Mouse (Mus musculus) heart, adult 8-10 months (tissue): ENCODE measurements around the gene Rexo5. TPM values are rescaled to one million over a fixed set of nuclear protein-coding genes. Genes with fewer than 3 reads are reported as not detected.

ENCODE experiments used
- DNase-seq: peaks from one replicate; pipeline ENCODE4 v3.0.0; 2022; ENCODE audit warnings: low spot score
- total RNA-seq, 4 experiments: library from RNA; stranded (reverse); gene quantifications; 2 replicates each; pipeline ENCODE4 v1.2.4; 2022

Gene Rexo5
- 1 to 10 TPM; 1.1 to 3.3 (median 2.4) TPM for total RNA-seq

DNA sequence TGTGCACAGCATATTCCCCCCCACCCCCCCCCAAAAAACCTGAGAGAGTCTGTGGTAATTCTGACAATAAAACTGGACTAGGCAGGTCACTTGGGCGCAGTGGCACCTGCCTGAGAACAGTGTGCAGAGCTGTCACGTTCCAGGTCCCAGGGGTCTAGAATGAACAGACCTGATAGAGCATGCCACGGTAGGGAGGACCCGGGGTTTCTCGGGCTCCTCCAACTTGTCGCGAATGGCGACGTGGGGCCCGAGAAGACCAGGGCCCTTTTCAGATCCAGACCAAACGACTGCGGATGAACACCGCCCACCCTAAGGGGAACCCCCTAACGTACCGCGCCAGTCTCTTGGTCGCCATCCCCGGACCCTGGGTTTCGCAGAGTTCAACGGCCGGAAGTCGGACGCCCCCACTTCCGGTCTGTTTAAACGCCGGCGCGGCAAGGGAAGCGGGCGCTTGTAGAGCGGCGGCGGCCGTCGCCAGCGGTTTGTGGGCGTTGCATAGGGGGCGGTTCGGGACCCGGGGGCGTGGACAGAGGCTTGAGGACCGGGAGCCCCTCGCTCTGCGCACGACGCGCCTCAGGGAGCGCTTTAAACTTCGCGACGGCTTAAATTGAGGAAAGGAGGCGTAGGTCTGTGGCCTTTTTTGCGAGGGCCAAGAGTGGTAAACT, at the start of gene Rexo5, which contains the start of gene Eri2:
Rexo5 (plus strand) TSS at position 421 of the 665 bp plus-strand sequence.
Eri2 (minus strand) TSS at position 473 of the 665 bp plus-strand sequence.
- peak; percentile 75 for DNase-seq

DNA sequence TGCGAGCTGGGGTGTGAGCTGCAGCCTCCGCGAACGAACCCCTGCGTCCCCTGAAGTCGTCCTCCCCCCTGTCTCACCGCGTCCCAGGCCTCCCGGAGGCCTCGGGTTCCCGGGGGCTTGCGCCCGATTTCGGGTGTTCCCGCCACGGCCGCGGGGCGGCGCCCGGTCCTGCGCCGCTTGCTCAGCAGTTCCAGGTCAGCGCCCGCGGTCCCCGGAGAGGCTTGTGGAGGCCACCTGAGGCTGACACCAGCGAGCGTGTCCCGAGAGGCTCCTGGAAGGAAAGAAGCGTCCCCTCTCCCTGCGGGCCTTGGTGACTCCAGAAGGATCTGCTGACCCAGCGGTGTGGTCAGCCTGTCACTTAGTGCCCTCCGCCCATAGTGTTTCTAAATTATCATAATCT, 49.5 kb upstream of the Rexo5 start:
- no peak for DNase-seq

DNA sequence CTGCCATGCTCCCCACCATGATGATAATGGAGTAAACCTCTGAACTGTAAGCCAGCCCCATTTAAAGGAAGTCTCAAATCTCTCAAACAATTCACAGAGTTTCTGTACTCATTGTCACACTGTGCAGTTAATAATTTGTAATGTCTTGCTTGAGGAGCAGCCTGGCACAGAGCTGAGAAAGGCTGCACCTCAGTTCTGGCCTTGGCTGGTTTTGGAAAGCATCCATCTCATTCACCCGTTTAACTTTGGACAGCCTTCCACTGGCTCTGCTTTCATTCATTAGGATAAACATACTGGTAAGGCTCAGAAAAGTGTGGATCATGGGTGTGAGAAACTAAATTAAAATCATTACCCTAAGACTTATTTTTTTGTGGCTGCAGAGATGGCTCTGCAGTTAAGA, 47.9 kb upstream of the Rexo5 start:
- no peak for DNase-seq

DNA sequence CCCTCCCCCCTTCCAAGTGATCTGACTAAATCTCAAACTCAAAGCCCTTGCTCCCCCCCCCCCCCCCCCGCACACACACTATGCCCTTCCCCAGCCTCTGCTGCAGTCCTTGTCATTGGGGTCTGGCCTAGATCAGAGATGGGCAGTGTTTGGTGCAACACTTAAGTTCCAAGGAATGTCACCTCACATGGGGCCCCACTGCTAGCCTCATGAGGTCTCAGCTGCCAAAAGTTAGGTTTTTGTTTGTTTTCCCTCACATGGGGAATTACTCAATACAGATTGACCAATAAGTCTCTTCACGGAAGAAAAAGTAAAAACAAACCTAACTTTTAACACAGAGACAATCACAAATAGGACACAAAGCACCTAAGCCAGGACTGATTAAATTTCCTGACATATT, 45.0 kb upstream of the Rexo5 start:
- no peak for DNase-seq

DNA sequence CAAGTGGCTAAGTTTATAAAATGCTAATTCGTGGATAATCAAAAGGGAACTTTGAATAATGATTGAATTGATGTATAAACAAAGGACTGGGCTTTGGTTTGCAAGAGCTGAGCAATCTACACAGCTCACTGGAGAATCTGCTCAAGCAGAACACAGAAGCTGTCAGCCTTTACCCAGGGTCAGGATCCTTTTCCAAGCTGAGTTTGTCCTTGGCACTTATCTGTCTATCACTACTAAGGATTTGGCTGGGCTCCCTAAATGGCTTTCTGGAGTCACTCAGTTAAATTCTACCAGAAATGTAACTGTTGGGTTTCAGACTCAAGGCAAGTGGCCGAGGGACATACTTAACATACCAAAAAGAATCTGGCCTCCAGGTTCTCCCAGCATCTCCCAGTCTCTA, 43.9 kb upstream of the Rexo5 start:
- no peak for DNase-seq

DNA sequence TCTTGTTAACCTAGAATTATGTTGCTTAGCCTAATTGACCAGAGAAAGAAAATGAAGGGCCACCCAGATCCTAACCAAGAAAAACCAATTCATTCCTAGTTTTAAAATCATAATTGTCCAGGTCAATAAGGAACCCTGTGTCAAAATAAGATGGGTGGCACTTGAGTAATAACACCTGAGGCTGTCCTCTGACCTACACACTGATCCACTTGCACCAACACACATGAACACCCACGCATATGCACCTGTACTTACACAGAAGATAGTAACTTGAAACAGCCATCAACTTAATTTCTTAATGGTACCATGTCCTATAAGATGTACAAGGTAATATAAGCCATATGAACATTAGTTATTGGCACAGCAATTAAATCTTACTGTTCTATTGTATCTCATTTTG, 40.1 kb upstream of the Rexo5 start:
- no peak for DNase-seq

DNA sequence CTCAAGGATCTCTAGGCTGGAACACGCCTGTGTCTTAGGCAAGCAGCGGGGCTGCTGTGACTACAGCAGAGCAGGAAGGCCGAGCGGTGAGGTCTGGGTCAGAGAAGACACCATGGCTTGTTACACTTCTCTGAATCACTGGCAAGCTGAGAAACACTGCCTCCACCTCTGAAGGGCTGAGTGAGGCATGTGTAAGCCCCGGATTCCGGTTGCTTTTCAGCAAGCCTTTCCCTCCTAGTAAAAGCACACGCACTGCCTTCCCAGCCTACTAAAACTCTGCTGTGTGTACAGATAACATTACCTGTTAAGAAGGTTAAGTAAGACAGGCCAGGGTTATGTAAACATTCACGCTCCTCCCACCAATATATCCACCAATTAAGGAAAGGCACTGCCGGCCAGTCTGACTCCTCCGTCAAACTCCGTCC, 33.3 kb upstream of the Rexo5 start, which contains the start of gene Acsm3:
Acsm3 (plus strand) TSS at position 397 of the 425 bp plus-strand sequence.
- no peak for DNase-seq

DNA sequence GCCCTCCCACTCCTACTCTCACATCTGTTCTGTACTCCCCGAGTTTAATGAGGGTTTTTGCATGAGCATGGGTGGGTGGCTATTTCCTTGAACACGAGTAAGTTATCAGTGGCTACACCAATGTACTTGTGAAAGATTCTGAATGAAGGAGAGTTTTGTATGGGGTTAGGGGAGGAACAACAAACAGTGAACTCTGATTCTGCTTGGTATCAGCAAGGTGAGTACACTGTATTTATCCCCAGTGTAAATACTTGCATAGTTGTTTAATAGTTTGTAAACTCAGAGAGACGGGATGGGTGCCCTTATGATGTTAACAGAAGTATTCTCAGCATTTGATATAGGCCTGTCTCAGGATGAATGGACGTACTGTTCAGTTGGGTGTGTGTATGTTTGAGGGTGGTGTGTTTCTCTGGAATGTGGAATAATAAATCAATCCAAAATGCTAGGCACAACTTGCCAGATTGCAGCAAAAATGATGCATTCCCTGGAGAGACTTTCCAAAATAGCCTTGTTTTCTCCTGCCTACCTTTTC, 31.6 kb upstream of the Rexo5 start:
- no peak for DNase-seq

DNA sequence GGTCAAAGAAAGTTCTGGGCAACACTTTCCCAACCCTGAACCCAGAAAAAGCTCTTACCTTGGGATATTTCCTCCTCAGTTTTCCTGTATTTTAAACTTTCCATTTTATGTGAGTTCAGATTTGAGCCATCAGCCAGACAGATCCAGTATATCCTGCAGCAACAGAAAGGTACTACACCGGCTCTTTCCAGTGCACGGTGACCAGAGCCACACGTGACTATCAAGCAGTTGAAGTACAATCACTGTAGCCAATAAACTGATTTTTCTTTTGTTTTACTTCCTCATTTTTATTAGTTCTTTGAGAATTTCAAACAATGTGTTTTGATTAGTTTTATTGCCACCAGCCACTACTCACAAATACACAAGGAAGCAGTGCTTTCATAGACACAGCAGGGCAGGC, 29.4 kb upstream of the Rexo5 start:
- DNase-seq, result no peak

DNA sequence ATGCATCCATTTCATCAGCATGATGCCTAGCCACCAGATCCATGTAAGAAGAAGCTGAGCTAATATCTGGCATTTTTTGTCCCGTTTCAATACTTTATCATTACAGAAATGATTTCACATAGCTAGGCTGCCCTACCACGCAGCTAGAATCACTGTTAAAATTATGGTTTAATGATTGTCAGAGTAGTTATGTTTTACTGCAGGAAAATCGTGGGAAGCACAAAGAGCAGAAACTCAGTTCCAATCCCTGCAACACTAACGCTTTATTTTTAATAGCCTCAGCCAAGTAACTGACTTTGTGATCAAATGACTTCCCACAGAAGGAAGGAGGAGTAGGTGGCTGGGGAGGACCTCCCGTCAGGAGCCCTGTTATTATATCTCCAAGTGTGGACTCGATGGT, 26.8 kb upstream of the Rexo5 start:
- no peak for DNase-seq

DNA sequence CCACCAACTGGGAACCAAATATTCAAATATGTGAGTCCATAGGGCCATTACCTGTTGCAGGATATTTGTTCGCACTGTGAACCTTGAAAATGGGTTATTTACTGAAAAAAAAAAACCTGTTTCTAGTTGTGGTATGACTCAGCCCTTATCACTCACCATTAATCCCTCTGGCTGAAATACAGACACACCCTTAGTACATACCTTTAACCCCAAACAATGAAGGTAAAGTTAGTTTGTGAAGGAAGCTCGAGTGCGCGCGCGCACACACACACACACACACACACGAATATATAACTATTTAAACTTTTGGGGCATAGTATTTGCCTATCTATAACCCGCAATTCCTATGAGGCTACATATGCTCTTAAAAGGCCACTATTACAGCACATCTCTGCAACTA, 23.9 kb upstream of the Rexo5 start:
- no peak for DNase-seq

DNA sequence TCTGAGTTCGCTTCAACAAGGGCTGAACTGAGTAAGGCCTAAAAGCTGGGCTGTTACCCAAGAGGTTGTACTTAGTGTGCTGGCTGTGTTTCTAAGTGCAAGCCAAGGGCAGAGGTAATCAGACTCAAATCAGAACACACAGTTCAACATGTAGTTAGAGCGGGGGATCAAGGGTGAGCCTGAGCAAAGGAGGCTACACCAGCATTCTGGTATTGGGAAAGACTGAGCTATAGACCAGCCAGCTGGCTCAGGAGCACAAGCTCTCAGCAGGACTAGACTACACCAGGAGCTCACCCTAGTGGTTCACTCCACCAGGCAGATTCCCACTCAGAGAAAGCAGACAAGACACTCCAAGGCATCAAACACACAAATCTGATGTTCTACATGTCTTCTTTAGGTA, 10.4 kb upstream of the Rexo5 start:
- peak; percentile 17 for DNase-seq

DNA sequence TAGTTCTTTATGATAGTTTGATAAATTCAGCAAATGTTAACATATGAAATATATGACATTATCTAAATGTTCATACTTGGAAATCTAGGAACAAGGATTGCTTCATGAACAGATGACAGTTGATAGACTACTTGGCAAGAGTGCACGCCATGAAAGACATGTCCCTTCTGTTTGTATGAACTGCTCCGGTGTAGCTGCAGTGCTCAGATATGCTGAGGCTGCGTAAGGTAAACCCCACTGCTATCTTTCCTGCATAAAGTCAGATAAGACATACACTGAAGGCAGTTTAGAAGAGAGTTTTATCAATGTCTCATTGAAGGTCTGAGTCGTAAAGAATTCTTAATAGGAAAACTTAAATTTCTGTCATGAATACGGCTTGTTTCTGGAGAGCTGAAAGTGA, 8.9 kb upstream of the Rexo5 start:
- no peak for DNase-seq

DNA sequence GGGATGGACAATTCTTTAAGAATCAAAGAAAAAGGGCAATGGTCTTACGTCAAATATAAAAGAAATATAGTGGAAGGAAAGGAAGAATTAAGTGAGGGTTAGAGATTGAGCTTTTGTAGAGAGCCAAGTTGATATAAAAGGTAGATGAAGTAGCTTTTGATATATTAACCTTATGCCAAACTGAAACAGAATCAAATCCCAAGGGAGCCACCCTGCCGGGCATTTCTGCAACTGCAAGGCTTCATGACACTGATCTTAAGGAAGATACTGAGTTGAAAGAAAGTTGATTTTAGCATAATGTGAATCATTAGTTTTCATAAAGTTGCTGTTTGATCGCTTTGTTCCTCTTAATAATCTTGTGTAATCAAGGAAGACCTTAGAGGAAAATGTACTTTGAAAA, 4.8 kb upstream of the Rexo5 start:
- DNase-seq, result no peak

DNA sequence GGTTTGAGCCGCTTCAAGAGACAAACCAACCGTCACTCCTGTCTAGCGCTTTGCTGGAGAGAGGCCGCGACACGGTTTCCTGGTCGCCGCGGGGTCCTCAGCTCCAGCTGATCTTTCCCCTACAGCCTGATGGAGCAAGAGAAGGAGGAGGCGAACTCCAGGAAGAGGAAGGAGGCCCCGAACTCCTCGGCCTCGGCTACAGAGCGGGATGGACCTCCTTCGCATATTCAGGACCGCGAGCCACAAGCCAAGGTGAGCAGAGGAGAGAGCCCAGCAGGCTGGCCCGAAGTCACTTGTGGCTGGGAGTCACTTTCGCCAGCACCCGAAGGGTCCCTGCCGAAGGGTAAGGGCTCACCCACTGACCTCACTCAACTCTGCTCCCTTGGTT, 439 bp downstream of the Rexo5 start:
- no peak for DNase-seq

DNA sequence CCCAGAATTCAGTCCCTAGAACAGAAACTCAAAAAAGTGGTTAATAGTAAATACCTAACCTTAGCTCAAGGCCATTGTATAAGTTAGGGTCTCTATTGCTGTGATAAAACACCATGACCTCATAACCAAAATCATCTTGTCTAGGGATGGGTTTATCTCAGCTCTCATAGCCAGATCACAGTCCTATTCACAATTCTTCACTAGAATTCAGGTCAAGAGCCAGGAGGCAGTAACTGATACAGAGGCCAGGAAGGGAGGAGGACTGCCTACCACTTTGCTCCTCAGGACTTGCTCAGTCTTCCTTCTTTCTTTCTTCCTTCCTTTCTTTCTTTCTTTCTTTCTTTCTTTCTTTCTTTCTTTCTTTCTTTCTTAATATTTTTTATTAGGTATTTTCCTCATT, 1.5 kb downstream of the Rexo5 start:
- no peak for DNase-seq

DNA sequence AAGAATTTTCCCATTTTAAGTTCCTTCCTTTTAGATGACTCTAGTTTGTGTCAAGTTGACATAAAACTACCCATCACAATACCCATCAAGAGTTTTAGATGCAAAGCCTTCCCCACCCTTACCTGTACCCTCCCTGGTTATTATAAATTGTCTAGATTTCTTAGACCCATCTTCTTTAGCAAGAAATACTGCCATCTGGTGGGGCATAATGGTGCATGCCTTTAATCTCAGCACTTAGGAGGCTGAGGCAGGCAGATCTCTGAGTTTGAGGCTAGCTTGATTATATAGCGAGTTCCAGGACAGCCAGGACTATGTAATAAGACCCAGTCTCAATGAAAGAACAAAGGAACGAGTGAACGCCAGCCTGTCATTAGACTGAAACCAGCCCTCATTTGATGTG, 6.7 kb downstream of the Rexo5 start:
- DNase-seq, result no peak

DNA sequence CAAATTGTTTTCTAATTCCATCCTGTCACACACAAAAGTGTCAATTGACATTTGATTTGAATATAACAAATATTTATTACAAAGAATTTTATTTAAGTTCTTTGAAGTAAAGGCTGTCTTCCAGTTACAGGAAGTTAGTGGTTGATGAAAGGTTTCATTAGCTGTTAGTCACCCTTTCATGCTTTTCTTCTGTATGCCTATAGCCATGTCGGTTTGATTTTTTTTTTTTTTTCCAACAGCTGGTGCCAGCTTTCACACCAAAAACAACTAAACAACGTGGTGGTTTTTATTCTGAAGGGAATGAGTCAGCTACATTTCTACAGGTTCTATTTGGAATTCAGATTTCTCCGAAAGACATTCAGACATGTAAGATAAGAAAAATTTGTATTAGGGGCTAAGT, 7.2 kb downstream of the Rexo5 start:
- no peak for DNase-seq

DNA sequence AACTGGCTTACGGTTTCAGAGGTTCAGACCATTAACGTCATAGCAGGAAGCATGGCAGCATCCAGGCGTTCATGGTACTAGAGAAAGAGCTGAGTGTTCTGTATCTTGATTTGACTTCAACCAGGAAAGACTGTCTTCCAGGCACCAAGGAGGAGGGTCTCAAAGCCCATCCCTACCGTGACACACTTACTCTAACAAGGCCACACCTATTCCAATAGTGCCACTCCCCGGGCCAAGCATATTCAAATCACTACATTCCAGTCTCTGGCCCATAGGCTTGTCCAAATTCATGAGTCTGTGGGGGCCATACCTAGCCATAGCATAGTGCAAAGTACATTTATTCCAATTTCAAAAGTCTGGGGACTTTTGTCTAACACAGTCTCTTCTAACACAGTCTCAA, 13.6 kb downstream of the Rexo5 start:
- no peak for DNase-seq

DNA sequence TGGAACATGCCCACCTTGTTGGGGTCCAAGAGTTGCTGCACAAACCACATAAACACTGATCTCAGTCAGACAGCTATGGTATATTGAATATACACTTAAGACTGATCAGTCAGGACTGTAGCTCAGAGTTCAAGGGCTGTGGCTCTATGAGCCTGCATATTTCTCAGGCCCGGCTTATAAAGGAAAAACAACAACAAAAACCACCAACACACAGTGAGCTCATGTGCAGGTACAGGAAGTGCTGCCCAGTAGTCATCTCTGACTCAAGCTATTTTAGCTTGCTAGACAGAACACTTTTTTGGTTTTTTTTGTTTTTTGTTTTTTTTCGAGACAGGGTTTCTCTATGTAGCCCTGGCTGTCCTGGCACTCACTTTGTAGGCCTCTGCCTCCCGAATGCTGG, 14.9 kb downstream of the Rexo5 start:
- DNase-seq, result no peak

DNA sequence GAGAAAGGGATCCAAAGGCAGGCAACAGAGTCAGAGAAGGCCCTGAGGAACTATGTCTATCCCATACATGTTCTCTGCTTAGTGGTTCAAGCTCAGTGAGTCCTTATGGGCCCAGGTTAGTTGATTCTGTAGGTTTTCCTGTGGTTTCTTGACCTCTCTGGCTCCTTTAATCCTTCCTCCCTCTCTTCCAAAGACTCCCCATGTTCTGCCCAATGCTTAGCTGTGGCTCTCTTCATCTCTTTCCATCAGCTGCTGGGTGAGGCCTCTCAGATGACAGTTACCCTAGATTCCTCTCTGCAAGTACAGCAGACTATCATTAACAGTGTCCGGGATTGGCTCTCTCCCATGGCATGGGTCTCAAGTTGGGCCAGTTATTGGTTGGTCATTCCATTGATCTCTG, 41.6 kb downstream of the Rexo5 start:
- no peak for DNase-seq

DNA sequence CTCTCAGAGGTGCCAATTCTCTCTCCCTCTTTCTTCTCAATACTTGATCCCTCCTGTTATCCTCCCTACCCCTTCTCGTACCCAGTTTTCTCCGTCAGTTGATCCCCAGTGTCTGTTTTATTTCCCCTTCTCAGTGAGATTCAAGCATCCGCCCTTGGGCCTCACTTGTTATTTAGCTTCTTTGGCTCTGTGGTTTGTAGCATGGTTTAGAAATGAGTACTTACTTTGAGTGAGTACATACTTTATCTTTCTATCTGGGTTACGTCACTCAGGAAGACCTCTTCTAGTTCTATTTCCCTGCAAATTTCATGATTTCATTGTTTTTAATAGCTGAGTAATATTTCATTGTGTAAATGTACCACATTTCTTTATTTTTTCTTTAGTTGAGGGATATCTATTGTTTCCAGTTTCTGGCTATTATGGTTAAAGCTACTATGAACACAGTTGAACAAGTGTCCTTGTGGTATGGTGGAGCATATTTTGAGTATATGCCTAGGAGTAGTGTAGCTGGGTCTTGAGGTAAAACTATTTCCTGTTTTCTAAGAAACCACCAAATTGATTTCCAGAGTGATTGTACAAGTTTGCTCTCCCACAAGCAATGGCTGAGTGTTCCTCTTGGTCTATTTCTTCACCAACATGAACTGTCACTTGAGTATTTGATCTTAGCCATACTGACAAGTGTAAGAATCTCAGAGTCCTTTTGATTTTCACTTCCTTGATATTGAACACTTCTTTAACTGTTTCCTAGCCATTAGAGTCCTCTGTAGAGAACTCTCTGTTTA, 42.4 kb downstream of the Rexo5 start:
- no peak for DNase-seq

DNA sequence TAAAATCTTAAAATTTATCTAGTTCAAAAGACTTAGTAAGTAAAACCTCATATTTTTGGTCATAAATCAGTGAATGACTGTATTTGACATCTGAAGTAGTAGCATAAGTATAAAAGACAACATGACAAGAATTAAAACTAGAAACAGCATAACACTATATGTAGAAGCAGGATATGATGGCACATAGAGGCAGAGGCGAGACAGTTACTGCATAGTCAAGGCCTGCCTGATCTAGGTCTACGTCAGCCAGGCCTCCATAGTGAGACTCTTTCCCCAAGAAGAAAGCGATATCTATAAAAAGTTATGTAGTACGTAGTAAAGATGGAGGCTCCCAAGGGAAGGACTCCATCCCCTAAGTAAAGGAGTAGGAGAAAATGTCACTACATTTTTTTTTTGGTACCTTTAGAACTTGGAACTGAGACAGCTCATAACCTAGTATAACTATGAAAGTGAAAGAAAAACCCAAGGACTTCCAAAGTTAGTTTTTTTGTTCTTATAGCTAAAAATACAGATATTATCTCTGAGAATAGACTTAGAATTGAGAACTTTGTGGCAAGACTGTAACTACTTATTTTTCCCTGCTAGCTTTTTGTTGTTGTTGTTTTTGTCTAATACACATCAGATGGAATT, 48.1 kb downstream of the Rexo5 start:
- DNase-seq, result no peak
